Comparison of ENCODE assay signal across 8 mouse cellular contexts in the genomic region with DNA sequence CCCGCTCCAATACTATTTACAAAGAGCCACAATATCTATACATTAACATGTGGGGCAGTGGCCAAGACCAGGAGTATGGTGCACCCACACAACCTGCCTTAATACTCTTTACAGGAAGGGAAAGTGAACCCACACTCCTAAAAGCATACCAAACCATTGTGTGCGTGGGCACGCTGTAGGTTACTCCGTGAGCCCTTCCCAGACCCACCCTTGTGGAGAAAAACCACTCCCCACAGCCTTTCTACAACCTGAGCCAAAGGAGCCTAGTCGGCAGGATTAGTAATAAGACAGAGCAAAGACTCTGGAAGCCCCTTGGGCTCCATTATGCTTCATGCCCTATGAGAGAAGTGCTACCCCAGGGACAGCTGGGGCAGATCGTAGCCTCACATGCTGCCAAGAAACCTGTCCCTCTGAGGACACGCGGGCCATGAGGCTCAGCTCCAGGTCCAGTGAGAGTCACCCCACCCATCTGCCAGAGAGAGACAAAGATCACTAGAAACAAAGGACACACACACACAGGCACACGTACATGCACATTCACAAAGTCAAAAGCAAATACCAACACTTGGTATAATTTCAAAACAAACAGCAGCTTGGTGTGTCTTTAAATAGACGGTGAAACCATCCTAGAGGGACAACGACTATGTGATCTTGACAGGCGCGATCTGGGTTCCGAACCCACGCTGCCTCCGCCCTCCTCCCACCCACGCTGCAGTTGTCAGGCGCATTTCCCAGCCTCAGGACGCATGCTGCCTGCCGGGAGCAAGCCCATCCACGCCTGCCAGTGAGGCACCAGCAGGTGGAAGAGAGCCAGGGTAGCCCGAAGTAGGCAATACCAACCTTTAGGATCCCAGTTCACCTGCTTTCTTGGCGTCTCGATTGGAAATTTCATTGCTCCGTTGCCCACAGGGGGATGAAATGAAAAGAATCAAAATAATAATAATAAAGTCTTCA. TPM values are rescaled to one million over a fixed set of nuclear protein-coding genes. Genes with fewer than 3 reads are reported as not detected.
DNase-seq lines count a peak whose midpoint lies in the region; ATAC-seq lines count a peak whose summit lies in the region.

No protein-coding gene starts in this region.

- no peak overlapping the region for H3K27ac ChIP-seq in heart, embryonic 10.5 days
- H3K27ac ChIP-seq in forebrain, embryonic 11.5 days (ENCODE audit: low read depth, low read length): peak overlapping the region; percentile 88
- H3K27ac ChIP-seq in midbrain, embryonic 13.5 days: peak overlapping the region; percentile 97

- WGBS in heart, embryonic 10.5 days: 22% methylated on average over 25 of the region's 25 CpGs
- WGBS in forebrain, embryonic 11.5 days: 8% methylated on average over 25 of the region's 25 CpGs
- WGBS in midbrain, embryonic 13.5 days: 5% methylated on average over 25 of the region's 25 CpGs

- H3K4me2 ChIP-seq in forebrain, embryonic 11.5 days (ENCODE audit: low read depth, low read length, severe bottlenecking): peak overlapping the region; percentile 81
- peak overlapping the region; percentile 88 for H3K4me2 ChIP-seq in midbrain, embryonic 13.5 days (replicated peaks)

- H3K9ac ChIP-seq in forebrain, embryonic 11.5 days (ENCODE audit: low read length): peak overlapping the region; percentile 91
- H3K9ac ChIP-seq in midbrain, embryonic 13.5 days (replicated peaks): peak overlapping the region; percentile 93

- H3K9me3 ChIP-seq in heart, embryonic 10.5 days: no peaks in the 10 kb centered on the region
- H3K9me3 ChIP-seq in forebrain, embryonic 11.5 days (ENCODE audit: control insufficient read depth, low read length): no peaks in the 10 kb centered on the region
- no peaks in the 10 kb centered on the region for H3K9me3 ChIP-seq in midbrain, embryonic 13.5 days

- H3K4me3 ChIP-seq in heart, embryonic 10.5 days: peak overlapping the region; percentile 76
- peak overlapping the region; percentile 76 for H3K4me3 ChIP-seq in forebrain, embryonic 11.5 days (ENCODE audit: low read depth, low read length)
- peak overlapping the region; percentile 71 for H3K4me3 ChIP-seq in midbrain, embryonic 13.5 days (replicated peaks)

- DNase-seq in heart, embryonic 10.5 days (ENCODE audit: low spot score): no peak
- no peak for DNase-seq in heart, postnatal 14 days
- DNase-seq in brain, adult 2 months (ENCODE audit: low read depth, low spot score): peak; percentile 97
- peak; percentile 76 for DNase-seq in forebrain, embryonic 11.5 days (ENCODE audit: low spot score)
- peak; percentile 85 to 86 for DNase-seq in layer of hippocampus, adult 8-10 months (ENCODE audit: low spot score in 2 of 2)
- no peak for DNase-seq in testis, postnatal 10 days (ENCODE audit: low spot score)

- ATAC-seq in forebrain, embryonic 11.5 days (replicated peaks; ENCODE audit: low FRiP score): peak; percentile 32
- ATAC-seq in midbrain, embryonic 13.5 days: peak; percentile 47
- no peak for ATAC-seq in monocyte, adult 5-6 weeks (replicated peaks; ENCODE audit: insufficient number of reproducible peaks, low FRiP score, low TSS enrichment, poor library complexity, severe bottlenecking)

- H3K36me3 ChIP-seq in heart, embryonic 10.5 days: no peaks in the 10 kb centered on the region
- no peaks in the 10 kb centered on the region for H3K36me3 ChIP-seq in forebrain, embryonic 11.5 days (ENCODE audit: control insufficient read depth, insufficient read depth, low read length)
- peaks cover 3% of the 10 kb centered on the region for H3K36me3 ChIP-seq in midbrain, embryonic 13.5 days

- intact Hi-C loops in heart, postnatal 14 days (cut with DNase I): no loop called here

- H3K4me1 ChIP-seq in heart, embryonic 10.5 days: 0 out of 2 replicates have a peak, but pooled peaks cover 12% of the 10 kb centered on the region
- peaks cover 20% of the 10 kb centered on the region for H3K4me1 ChIP-seq in forebrain, embryonic 11.5 days (replicated peaks; ENCODE audit: control insufficient read depth, insufficient read depth, low read length)
- peaks cover 74% of the 10 kb centered on the region for H3K4me1 ChIP-seq in midbrain, embryonic 13.5 days (replicated peaks)

- H3K27me3 ChIP-seq in heart, embryonic 10.5 days (ENCODE audit: insufficient read depth, poor library complexity, severe bottlenecking): peaks cover 74% of the 10 kb centered on the region
- H3K27me3 ChIP-seq in forebrain, embryonic 11.5 days (ENCODE audit: control insufficient read depth, insufficient read depth, low read length): no peaks in the 10 kb centered on the region
- 0 out of 2 replicates have a peak, but pooled peaks cover 2% of the 10 kb centered on the region for H3K27me3 ChIP-seq in midbrain, embryonic 13.5 days

RNA-seq across cellular contexts. Expression of gene Kcnk10, which starts 4.5 kb away (rescaled TPM):
- polyA plus RNA-seq in heart, embryonic 10.5 days (2016; fragmentation: Nextera tagmentation; extraction: Ambion mirVana): 0.28 and 0.62 TPM in 2 replicates
- not detected for total RNA-seq in heart, postnatal 14 days (2021)
- 38.5 and 39.2 TPM in 2 replicates for polyA plus RNA-seq in forebrain, embryonic 11.5 days (2014; fragmentation: Nextera tagmentation; extraction: Ambion mirVana)
- total RNA-seq in layer of hippocampus, adult 8-10 months (2022): 10 to 100 TPM; 17.5 to 19.2 (median 18.5) TPM
- 51.8 and 53.9 TPM in 2 replicates for polyA plus RNA-seq in midbrain, embryonic 13.5 days (2015; fragmentation: Nextera tagmentation; extraction: Ambion mirVana)
- 1.8 to 5.3 TPM (median 3.3 TPM) in 3 replicates for total RNA-seq in monocyte, adult 5-6 weeks (2017)

RNA-seq across cellular contexts. Expression of gene Spata7, which starts 54.4 kb away (rescaled TPM):
- polyA plus RNA-seq in heart, embryonic 10.5 days (2016; fragmentation: Nextera tagmentation; extraction: Ambion mirVana): 12.2 and 14.2 TPM in 2 replicates
- total RNA-seq in heart, postnatal 14 days (2021): 1 to 10 TPM; 5.9 TPM
- polyA plus RNA-seq in forebrain, embryonic 11.5 days (2014; fragmentation: Nextera tagmentation; extraction: Ambion mirVana): 26.0 and 26.6 TPM in 2 replicates
- 10 to 100 TPM; 29.9 to 40.8 (median 36.2) TPM for total RNA-seq in layer of hippocampus, adult 8-10 months (2022)
- 29.9 and 31.9 TPM in 2 replicates for polyA plus RNA-seq in midbrain, embryonic 13.5 days (2015; fragmentation: Nextera tagmentation; extraction: Ambion mirVana)
- 1.3 to 3.3 TPM in 2 of 3 replicates, not detected in the other for total RNA-seq in monocyte, adult 5-6 weeks (2017)

Comparison
In these comparisons a context has a peak if more than half of its experiments do, and no peak if none do; other contexts are left out.
1. DNase-seq: peak in brain, adult 2 months (single experiment), forebrain, embryonic 11.5 days (single experiment) and layer of hippocampus, adult 8-10 months (2 of 2); none in heart, embryonic 10.5 days (single experiment), heart, postnatal 14 days (0 of 2) and testis, postnatal 10 days (single experiment).
2. Peak in every context shown above with its lines, with median percentiles within 50 percentile points of each other: H3K4me3 ChIP-seq.